Mouse (Mus musculus): ENCODE data around the gene Zyg11b. TPM values are rescaled to one million over a fixed set of nuclear protein-coding genes. Genes with fewer than 3 reads are reported as not detected.

Zyg11b gene
- polyA plus RNA-seq, 1 experiment: 69.6 TPM

GRCm38 (mm10) chr4:108323588-108323987 is 22.7 kb upstream of the Zyg11b start:
- TF ChIP-seq POLR2A (IDR thresholded peaks at IDR 0.05; ENCODE audit: insufficient read depth, low read depth, low read length) (no peak), CTCF (IDR thresholded peaks at IDR 0.05; ENCODE audit: insufficient read depth, low read depth, low read length) (no peak)
- no peak overlapping the region for H3K4me3 ChIP-seq (ENCODE audit: insufficient read depth, low read depth, low read length)
- H3K27ac ChIP-seq (ENCODE audit: insufficient read depth, low read depth, low read length): no peak overlapping the region
- WGBS: 72% methylated on average over 5 of the region's 5 CpGs
- H3K4me1 ChIP-seq (ENCODE audit: control insufficient read depth, insufficient read depth, low read length): no peaks in the 10 kb centered on the region

DNA sequence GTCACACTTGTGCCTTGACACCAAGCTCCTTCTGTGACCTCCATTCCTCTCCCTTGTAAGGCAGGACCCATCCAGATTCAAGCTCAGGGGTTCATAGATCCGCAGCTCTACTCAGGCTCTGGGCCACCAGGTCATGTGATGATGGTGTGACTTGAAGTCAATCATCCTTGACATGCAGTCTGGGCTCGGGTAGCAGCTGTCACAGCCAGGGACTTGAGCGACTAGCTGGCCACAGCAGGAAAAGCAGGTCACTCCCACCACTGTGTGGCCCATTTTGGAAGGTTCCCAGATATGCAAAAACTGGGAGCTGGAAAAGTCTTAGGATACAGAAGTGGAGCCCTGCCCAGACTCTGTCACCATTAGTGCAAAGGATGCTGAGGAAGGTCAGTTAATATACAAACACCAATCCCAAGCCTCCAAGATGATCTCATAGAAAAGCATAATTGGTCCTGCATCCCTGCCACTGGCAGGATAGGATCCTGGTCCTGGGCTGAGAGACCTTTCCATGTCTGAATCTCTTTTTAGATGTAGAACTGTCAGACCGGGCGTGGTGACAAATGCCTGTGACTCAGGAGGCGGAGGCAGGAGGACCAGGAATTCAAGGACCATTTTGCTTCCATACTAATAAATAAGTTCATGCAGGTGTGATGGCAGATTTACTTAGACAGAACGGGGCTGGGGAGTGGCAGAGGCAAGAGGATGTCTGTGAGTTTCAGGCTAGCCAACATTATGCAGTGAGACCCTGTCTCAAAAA is 19.9 kb upstream of the Zyg11b start:
- Histone ChIP-seq H3K27ac (ENCODE audit: insufficient read depth, low read depth, low read length) (no peak overlapping the region), H3K4me1 (ENCODE audit: control insufficient read depth, insufficient read depth, low read length) (no peaks in the 10 kb centered on the region), H3K4me3 (ENCODE audit: insufficient read depth, low read depth, low read length) (no peak overlapping the region)
- TF ChIP-seq CTCF (IDR thresholded peaks at IDR 0.05; ENCODE audit: insufficient read depth, low read depth, low read length) (no peak), POLR2A (IDR thresholded peaks at IDR 0.05; ENCODE audit: insufficient read depth, low read depth, low read length) (no peak)
- 64% methylated on average over 7 of the region's 7 CpGs for WGBS

DNA sequence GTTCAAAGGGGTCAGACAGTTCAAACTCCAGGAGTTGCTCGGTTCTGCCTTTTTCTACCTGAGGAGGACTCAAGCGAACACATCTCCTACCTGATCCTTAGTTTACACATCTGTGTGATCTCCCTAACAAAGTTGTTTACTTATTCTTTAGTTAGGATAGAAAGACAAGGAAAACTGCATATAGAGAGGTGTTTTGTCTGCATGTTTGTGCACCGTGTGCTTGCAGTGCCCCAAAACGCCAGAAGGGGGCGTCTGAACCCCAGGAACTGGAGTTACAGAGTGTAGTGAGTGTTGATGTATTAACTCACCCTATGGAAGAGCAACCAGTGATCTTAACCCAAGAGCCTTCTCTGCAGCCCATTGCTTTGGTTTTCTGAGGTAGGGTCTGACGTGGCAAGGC is 18.9 kb upstream of the Zyg11b start:
- Histone ChIP-seq H3K27ac (ENCODE audit: insufficient read depth, low read depth, low read length) (no peak overlapping the region), H3K4me1 (ENCODE audit: control insufficient read depth, insufficient read depth, low read length) (no peaks in the 10 kb centered on the region), H3K4me3 (ENCODE audit: insufficient read depth, low read depth, low read length) (no peak overlapping the region)
- TF ChIP-seq POLR2A (IDR thresholded peaks at IDR 0.05; ENCODE audit: insufficient read depth, low read depth, low read length): no peak
- no peak for TF ChIP-seq CTCF (IDR thresholded peaks at IDR 0.05; ENCODE audit: insufficient read depth, low read depth, low read length)
- 77% methylated on average over 6 of the region's 6 CpGs for WGBS

GRCm38 (mm10) chr4:108318649-108319615 is 18.0 kb upstream of the Zyg11b start:
- WGBS: 78% methylated on average over 8 of the region's 8 CpGs
- no peaks in the 10 kb centered on the region for H3K4me1 ChIP-seq (ENCODE audit: control insufficient read depth, insufficient read depth, low read length)
- no peak for TF ChIP-seq POLR2A (IDR thresholded peaks at IDR 0.05; ENCODE audit: insufficient read depth, low read depth, low read length)
- no peak for TF ChIP-seq CTCF (IDR thresholded peaks at IDR 0.05; ENCODE audit: insufficient read depth, low read depth, low read length)
- H3K27ac ChIP-seq (ENCODE audit: insufficient read depth, low read depth, low read length): peak overlapping the region; percentile 54; the same call in 1 of the 2 replicates
- H3K4me3 ChIP-seq (ENCODE audit: insufficient read depth, low read depth, low read length): no peak overlapping the region

DNA sequence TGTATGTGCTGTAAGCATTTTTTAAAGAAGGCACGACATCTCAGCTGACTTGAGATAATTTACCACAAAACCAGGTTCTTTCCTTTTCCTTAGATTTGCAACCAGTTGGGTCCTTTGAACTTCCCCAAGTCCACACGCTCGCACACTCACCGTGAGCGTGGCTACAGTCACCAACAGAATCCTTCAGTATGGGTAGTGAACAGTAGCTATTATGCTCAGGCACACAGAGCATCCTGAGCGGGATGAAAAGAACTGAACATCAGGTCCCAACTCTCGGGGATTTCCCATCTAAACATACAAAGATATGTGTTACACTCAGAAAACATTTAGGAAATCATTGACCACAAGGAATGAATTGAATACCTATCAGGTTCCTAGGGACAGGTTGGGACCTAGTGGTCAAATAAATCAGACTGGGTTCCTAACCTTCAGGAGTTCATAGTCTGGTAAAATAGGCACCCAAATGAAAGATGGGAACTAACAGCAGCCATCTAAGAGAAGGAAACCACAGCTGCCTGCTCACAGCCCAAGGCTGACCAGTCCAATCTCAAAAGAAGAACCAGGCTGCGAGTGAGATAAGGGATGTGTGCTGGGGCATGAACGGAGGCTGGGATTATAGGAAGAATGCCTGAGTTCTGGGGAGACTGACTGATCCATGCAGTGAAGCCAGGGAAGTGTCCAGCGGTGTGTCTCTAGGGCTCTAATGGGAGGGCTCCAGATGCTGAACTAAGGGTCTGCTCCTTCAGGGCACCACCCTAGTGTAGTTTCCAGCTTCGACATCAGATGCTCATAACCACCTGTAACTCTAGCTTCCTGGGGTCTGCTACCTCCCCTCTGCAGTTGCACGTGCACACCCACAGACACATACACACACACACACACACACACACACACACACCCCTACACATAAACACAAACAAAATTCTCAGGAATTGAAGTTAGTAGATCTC is 17.0 kb upstream of the Zyg11b start:
- WGBS: 81% methylated on average over 12 of the region's 12 CpGs
- no peaks in the 10 kb centered on the region for H3K4me1 ChIP-seq (ENCODE audit: control insufficient read depth, insufficient read depth, low read length)
- TF ChIP-seq POLR2A (IDR thresholded peaks at IDR 0.05; ENCODE audit: insufficient read depth, low read depth, low read length): no peak
- no peak for TF ChIP-seq CTCF (IDR thresholded peaks at IDR 0.05; ENCODE audit: insufficient read depth, low read depth, low read length)
- H3K4me3 ChIP-seq (ENCODE audit: insufficient read depth, low read depth, low read length): no peak overlapping the region
- peak overlapping the region; percentile 54; the same call in 1 of the 2 replicates for H3K27ac ChIP-seq (ENCODE audit: insufficient read depth, low read depth, low read length)

- TF ChIP-seq CTCF (IDR thresholded peaks at IDR 0.05; ENCODE audit: insufficient read depth, low read depth, low read length): no peak
- TF ChIP-seq POLR2A (IDR thresholded peaks at IDR 0.05; ENCODE audit: insufficient read depth, low read depth, low read length): no peak
- Histone ChIP-seq H3K27ac (ENCODE audit: insufficient read depth, low read depth, low read length) (no peak overlapping the region), H3K4me1 (ENCODE audit: control insufficient read depth, insufficient read depth, low read length) (no peaks in the 10 kb centered on the region), H3K4me3 (ENCODE audit: insufficient read depth, low read depth, low read length) (no peak overlapping the region)
- 58% methylated on average over 5 of the region's 5 CpGs for WGBS
Measured at GRCm38 (mm10) chr4:108314041-108314440, 13.1 kb upstream of the Zyg11b start.

GRCm38 (mm10) chr4:108310706-108311105 is 9.8 kb upstream of the Zyg11b start:
- no peak overlapping the region for H3K27ac ChIP-seq (ENCODE audit: insufficient read depth, low read depth, low read length)
- WGBS: 81% methylated on average over 6 of the region's 6 CpGs
- H3K4me3 ChIP-seq (ENCODE audit: insufficient read depth, low read depth, low read length): no peak overlapping the region
- TF ChIP-seq CTCF (IDR thresholded peaks at IDR 0.05; ENCODE audit: insufficient read depth, low read depth, low read length): no peak
- TF ChIP-seq POLR2A (IDR thresholded peaks at IDR 0.05; ENCODE audit: insufficient read depth, low read depth, low read length): no peak
- H3K4me1 ChIP-seq (ENCODE audit: control insufficient read depth, insufficient read depth, low read length): no peaks in the 10 kb centered on the region

DNA sequence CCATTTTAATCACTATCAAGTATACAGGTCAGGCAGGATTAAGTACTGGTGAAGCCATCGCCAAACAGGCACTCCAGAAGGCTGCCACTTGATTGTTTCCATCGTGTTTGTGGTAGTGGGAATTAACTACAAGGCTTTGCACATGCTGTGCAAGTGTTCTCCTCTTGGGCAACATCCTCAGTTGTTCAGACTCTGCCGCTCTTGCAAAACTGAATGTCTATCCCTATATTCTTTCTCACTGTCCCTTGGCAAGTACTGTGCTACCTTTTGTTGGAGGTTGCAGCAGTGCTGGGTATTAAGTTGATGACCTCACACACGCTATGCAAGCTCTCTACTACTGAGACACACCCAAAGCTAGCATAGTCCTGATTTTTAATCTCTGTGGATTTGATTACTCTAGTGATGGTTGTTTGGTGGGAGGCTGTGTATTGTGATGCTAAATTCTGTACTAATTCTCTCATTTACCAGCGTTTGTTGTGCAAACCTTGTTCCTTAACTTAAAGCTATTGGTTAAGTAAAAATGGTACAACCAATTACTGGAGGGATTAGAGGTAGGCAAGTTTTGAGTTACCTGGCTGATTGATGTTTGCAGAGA is 1.5 kb upstream of the Zyg11b start:
- Histone ChIP-seq H3K27ac (ENCODE audit: insufficient read depth, low read depth, low read length) (no peak overlapping the region), H3K4me1 (ENCODE audit: control insufficient read depth, insufficient read depth, low read length) (peaks cover 2% of the 10 kb centered on the region; the same call in 1 of the 2 replicates), H3K4me3 (ENCODE audit: insufficient read depth, low read depth, low read length) (no peak overlapping the region)
- TF ChIP-seq CTCF (IDR thresholded peaks at IDR 0.05; ENCODE audit: insufficient read depth, low read depth, low read length) (no peak), POLR2A (IDR thresholded peaks at IDR 0.05; ENCODE audit: insufficient read depth, low read depth, low read length) (no peak)
- 66% methylated on average over 5 of the region's 5 CpGs for WGBS
